Mouse (Mus musculus): Measurements from ENCODE around the gene Hdgf.

DNA sequence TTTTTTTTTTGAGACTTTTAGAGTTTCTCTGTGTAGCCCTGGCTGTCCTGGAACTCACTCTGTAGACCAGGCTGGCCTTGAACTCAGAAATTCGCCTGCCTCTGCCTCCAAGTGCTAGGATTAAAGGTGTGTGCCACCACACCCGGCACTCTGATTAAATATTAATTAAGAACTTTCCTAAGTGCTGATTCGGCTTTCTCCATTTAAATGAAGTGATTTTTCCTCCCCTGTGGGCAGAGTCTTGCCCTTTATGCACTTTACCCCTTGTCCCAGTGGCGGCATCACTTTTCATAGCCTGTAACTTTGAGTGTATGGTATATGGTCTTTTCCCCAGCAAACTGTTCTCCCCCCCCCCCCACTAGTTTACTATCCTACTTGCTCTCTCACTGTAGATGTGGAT lies 29.1 kb downstream of the Hdgf start:
- no peak for TF ChIP-seq CTCF (IDR thresholded peaks at IDR 0.05; ENCODE audit: control insufficient read depth, insufficient read depth, insufficient read length)
- no peak for TF ChIP-seq USF1 (IDR thresholded peaks at IDR 0.05; ENCODE audit: low read depth)
- no peak for TF ChIP-seq MYOD1 (IDR thresholded peaks at IDR 0.05; ENCODE audit: control insufficient read depth, insufficient read length, low read depth)
- TF ChIP-seq MAX (IDR thresholded peaks at IDR 0.05) = no peak
- no peak for TF ChIP-seq CEBPB (IDR thresholded peaks at IDR 0.05; ENCODE audit: low read depth)

Data from C2C12 (cell line).